Mouse (Mus musculus): ENCODE results near the gene Mad2l2. TPM values are rescaled to one million over a fixed set of nuclear protein-coding genes. Genes with fewer than 3 reads are reported as not detected.

Gene Mad2l2
- polyA plus RNA-seq, 1 experiment = 21.0 TPM

DNA sequence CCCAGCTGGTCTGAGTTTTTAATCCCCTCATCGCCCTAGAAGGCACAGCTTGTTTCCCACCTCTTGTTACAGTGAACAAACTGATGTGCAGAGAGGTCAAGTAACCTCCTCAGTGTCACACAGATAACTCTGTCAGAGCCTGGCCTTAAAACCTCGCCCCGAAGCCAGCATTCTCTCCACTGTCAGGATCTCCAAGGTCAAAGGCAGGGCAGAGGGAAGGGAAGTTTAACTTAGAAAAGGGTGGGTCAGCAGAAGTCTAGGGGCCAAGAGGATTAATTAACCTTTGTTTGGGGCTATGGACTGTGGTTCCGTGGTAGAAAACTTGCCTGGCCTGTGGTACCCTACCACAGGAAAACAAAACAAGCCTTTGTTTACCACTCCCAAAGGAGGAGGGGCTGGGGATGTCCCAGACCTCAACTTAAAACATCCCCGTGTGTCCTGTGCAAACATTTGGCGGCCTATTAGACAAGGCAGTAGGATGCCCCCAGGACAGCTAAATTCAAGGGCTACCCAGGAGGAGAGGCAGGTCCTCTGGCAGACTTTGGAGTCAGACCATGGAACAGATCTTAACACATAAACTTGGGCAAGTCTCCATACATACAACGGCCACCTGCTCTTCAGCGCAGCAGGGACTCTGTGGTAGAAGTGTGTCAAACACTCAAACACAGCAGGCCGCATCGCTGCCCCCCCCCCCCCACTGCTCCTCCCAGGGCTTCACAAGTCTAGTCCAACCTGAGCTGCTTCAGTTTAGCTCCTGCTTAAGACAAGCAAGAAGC lies 44.9 kb upstream of the Mad2l2 start:
- no peak overlapping the region for H3K27ac ChIP-seq (ENCODE audit: insufficient read depth, low read length)
- peaks cover 4% of the 10 kb centered on the region for H3K36me3 ChIP-seq (ENCODE audit: control insufficient read depth, insufficient read depth, low read length)
- DNase-seq (ENCODE audit: low read depth in 1 of 2, low spot score in 2 of 2) = no peak
- peaks cover 15% of the 10 kb centered on the region; the same call in 1 of the 2 replicates for H3K4me1 ChIP-seq (ENCODE audit: control insufficient read depth, insufficient read depth, insufficient read length)
- WGBS = 59% methylated on average over 10 of the region's 10 CpGs
- no peaks in the 10 kb centered on the region for H3K27me3 ChIP-seq (ENCODE audit: control insufficient read depth, insufficient read depth, low read length)
- no peak overlapping the region for H3K4me3 ChIP-seq (ENCODE audit: extremely low read depth, insufficient read depth, insufficient read length)
- TF ChIP-seq POLR2A (IDR thresholded peaks at IDR 0.05; ENCODE audit: low read depth, low read length) (no peak), CTCF (IDR thresholded peaks at IDR 0.05; ENCODE audit: extremely low read depth, insufficient read depth, insufficient read length, insufficient replicate concordance) (no peak)

DNA sequence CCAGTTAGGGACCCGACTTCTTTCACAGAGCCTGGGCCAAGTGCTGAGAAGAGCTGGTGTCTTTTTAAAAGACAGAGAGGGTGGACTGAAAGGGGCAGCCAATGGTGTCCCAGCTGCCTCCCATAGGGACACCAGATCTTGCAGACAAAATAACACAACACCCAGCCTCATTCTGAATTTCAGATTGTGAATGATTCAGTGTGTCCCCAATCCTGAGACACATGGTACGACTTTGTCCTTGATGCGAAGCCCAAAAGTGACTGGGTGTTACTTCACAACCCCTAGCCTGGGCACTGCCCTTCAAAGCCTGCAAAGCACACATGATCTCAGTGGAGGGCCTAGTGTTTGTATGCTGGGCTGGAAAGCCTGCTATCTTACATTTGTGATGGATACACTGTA lies 44.3 kb upstream of the Mad2l2 start:
- H3K4me3 ChIP-seq (ENCODE audit: extremely low read depth, insufficient read depth, insufficient read length) = no peak overlapping the region
- H3K27me3 ChIP-seq (ENCODE audit: control insufficient read depth, insufficient read depth, low read length) = no peaks in the 10 kb centered on the region
- peaks cover 2% of the 10 kb centered on the region for H3K36me3 ChIP-seq (ENCODE audit: control insufficient read depth, insufficient read depth, low read length)
- H3K27ac ChIP-seq (ENCODE audit: insufficient read depth, low read length) = no peak overlapping the region
- H3K4me1 ChIP-seq (ENCODE audit: control insufficient read depth, insufficient read depth, insufficient read length) = peaks cover 15% of the 10 kb centered on the region; the same call in 1 of the 2 replicates
- no peak for DNase-seq (ENCODE audit: low read depth in 1 of 2, low spot score in 2 of 2)
- WGBS = 76% methylated on average over 3 of the region's 3 CpGs
- TF ChIP-seq POLR2A (IDR thresholded peaks at IDR 0.05; ENCODE audit: low read depth, low read length) = no peak
- TF ChIP-seq CTCF (IDR thresholded peaks at IDR 0.05; ENCODE audit: extremely low read depth, insufficient read depth, insufficient read length, insufficient replicate concordance) = no peak

DNA sequence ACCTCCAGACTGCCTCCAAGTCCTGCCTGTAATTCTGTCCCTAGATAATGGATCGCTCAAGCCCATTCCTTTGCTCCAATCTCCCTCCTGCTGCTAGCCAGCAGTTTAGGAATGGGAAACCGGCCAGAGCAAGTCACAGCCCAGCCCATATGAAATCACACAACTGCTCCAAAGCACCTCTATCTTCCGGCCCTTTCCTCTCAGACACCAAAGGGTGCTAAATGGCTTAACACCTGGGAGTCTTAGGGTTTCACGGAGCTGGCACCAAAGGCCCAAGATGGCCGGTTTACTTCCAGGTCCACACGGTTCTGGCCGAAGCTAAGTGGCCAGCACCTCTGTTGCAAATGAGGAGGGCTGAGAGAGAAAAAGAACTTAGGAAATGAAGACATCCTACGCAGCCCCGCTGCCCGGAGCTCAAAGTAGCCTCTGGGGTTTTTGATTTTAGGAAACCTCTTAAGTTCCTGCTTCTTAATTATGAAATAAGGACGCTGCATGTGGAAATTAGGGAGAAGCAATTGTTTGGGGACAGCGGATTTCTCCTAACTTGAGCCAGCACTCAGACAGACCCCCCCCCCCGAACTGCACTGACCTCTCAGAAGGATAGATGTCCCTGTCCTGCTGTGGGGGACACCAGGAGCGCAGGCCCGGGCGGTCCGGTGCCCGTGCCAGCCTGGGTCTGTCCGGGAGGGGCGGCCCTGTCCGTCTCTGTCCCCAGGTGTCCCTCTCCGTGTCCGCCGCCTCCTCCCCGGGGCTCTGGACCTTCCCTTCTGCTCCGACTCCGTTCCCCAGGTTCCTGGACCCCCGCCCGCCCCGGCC lies 42.9 kb upstream of the Mad2l2 start:
- WGBS = 4% methylated on average over 30 of the region's 30 CpGs
- H3K4me3 ChIP-seq (ENCODE audit: extremely low read depth, insufficient read depth, insufficient read length) = peak overlapping the region; percentile 80
- H3K36me3 ChIP-seq (ENCODE audit: control insufficient read depth, insufficient read depth, low read length) = no peaks in the 10 kb centered on the region
- TF ChIP-seq CTCF (IDR thresholded peaks at IDR 0.05; ENCODE audit: extremely low read depth, insufficient read depth, insufficient read length, insufficient replicate concordance) = no peak
- TF ChIP-seq POLR2A (IDR thresholded peaks at IDR 0.05; ENCODE audit: low read depth, low read length) = no peak
- no peaks in the 10 kb centered on the region for H3K27me3 ChIP-seq (ENCODE audit: control insufficient read depth, insufficient read depth, low read length)
- peak overlapping the region; percentile 33 for H3K27ac ChIP-seq (ENCODE audit: insufficient read depth, low read length)
- DNase-seq (ENCODE audit: low read depth in 1 of 2, low spot score in 2 of 2) = no peak
- H3K4me1 ChIP-seq (ENCODE audit: control insufficient read depth, insufficient read depth, insufficient read length) = peaks cover 15% of the 10 kb centered on the region; the same call in 1 of the 2 replicates

DNA sequence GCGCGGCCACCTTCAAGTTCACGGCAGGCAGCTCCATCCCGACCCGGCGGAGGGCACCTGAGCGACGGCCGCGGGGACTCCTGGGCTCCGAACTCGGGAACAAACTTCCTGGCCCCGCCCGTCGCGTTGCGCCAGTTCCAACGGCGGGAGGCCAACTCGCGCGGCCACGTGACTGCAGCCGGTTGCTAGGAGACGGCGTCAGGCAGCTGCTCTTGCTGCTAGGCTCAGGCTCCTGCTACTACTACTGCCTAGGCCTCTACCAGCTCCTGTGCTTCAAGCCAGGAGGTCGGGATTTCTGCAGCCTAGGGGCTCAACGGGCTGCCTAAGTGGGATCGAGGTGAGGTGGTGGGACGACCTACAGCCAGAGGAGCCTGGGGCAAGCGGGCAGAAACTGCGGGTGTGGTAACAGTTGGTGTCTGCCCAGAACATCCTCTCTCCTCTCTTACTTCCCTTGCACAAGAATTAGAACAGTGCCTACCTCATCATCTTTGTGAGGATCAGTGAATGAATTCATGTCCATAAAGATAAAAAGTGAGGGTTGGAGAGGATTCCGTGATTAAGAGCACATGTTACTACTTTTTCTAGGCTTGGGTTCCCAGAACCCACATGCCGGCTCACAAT lies 42.2 kb upstream of the Mad2l2 start, which contains the start of gene Agtrap:
Gene Agtrap (minus strand): TSS at position 125 of the 621 bp plus-strand sequence.
- Histone ChIP-seq H3K27ac (ENCODE audit: insufficient read depth, low read length) (peak within 1 kb of the TSS; percentile 33), H3K4me1 (ENCODE audit: control insufficient read depth, insufficient read depth, insufficient read length) (peaks cover 14% of the 10 kb centered on the region; the same call in 1 of the 2 replicates), H3K4me3 (ENCODE audit: extremely low read depth, insufficient read depth, insufficient read length) (peak within 1 kb of the TSS; percentile 80), H3K27me3 (ENCODE audit: control insufficient read depth, insufficient read depth, low read length) (no peaks in the 10 kb centered on the region), H3K36me3 (ENCODE audit: control insufficient read depth, insufficient read depth, low read length) (no peaks in the 10 kb centered on the region)
- DNase-seq (ENCODE audit: low read depth in 1 of 2, low spot score in 2 of 2) = peak; percentile 59 to 94
- 7% methylated on average over 34 of the region's 34 CpGs for WGBS
- TF ChIP-seq POLR2A (IDR thresholded peaks at IDR 0.05; ENCODE audit: low read depth, low read length) = no peak
- TF ChIP-seq CTCF (IDR thresholded peaks at IDR 0.05; ENCODE audit: extremely low read depth, insufficient read depth, insufficient read length, insufficient replicate concordance) = no peak

DNA sequence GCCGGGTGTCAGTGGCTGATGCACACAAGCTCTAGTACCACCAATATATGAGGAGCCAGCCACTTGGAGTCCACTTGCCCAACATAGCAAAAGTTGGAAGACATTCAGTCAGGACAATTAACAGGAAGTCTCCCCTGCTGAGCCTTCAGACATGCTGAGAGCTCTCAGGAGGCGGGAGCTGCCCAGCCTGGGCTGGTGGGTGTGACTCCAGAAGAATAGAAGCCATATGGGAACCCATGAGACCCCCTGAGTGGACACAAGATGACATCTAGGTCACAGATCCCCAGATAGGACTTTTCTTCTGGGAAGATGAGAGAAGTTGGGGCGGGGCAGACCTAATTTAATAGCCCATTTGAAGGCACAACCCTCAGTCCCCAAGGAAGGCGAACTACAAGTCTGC lies 41.0 kb upstream of the Mad2l2 start:
- Histone ChIP-seq H3K36me3 (ENCODE audit: control insufficient read depth, insufficient read depth, low read length) (no peaks in the 10 kb centered on the region), H3K4me3 (ENCODE audit: extremely low read depth, insufficient read depth, insufficient read length) (no peak overlapping the region), H3K27me3 (ENCODE audit: control insufficient read depth, insufficient read depth, low read length) (no peaks in the 10 kb centered on the region), H3K4me1 (ENCODE audit: control insufficient read depth, insufficient read depth, insufficient read length) (peaks cover 4% of the 10 kb centered on the region; the same call in 1 of the 2 replicates), H3K27ac (ENCODE audit: insufficient read depth, low read length) (no peak overlapping the region)
- TF ChIP-seq POLR2A (IDR thresholded peaks at IDR 0.05; ENCODE audit: low read depth, low read length) = no peak
- TF ChIP-seq CTCF (IDR thresholded peaks at IDR 0.05; ENCODE audit: extremely low read depth, insufficient read depth, insufficient read length, insufficient replicate concordance) = no peak
- no peak for DNase-seq (ENCODE audit: low read depth in 1 of 2, low spot score in 2 of 2)
- WGBS = 91% methylated on average over 4 of the region's 4 CpGs

DNA sequence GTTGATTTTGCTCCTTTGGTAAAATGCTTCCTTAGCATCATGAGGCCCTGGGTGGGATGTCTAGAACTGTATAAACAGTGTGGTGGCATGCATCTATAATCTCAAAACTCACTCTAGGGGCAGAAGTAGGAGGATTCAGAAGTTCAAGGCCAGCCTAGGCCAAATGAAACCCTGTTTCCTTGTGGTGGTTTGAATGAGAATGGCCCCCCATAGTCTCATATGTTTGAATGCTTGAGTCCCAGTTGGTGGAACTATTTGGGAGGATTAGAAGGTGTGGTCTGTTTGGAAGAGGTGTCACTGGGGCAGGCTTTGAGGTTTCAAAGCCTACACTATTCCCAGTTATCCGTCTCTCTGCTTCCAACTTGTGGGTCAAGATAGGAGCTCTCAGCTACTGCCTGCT lies 39.0 kb upstream of the Mad2l2 start:
- H3K27me3 ChIP-seq (ENCODE audit: control insufficient read depth, insufficient read depth, low read length) = no peaks in the 10 kb centered on the region
- 100% methylated on average over 1 of the region's 1 CpGs for WGBS
- H3K4me1 ChIP-seq (ENCODE audit: control insufficient read depth, insufficient read depth, insufficient read length) = peaks cover 4% of the 10 kb centered on the region; the same call in 1 of the 2 replicates
- H3K4me3 ChIP-seq (ENCODE audit: extremely low read depth, insufficient read depth, insufficient read length) = no peak overlapping the region
- TF ChIP-seq POLR2A (IDR thresholded peaks at IDR 0.05; ENCODE audit: low read depth, low read length) = no peak
- no peak for TF ChIP-seq CTCF (IDR thresholded peaks at IDR 0.05; ENCODE audit: extremely low read depth, insufficient read depth, insufficient read length, insufficient replicate concordance)
- H3K36me3 ChIP-seq (ENCODE audit: control insufficient read depth, insufficient read depth, low read length) = no peaks in the 10 kb centered on the region
- H3K27ac ChIP-seq (ENCODE audit: insufficient read depth, low read length) = no peak overlapping the region
- no peak for DNase-seq (ENCODE audit: low read depth in 1 of 2, low spot score in 2 of 2)
